Mouse (Mus musculus): Measurements from ENCODE around the gene Stard13.

- no peak for TF ChIP-seq CTCF (IDR thresholded peaks at IDR 0.05; ENCODE audit: low read depth, low read length)
- TF ChIP-seq POLR2A (IDR thresholded peaks at IDR 0.05; ENCODE audit: borderline replicate concordance, low read depth, low read length), result no peak
Measured at GRCm38 (mm10) chr5:151076917-151077316, 156.7 kb downstream of the Stard13 start.
